Mouse (Mus musculus) midbrain, embryonic 13.5 days (tissue): ENCODE results near the gene Creg2. TPM values are rescaled to one million over a fixed set of nuclear protein-coding genes. Genes with fewer than 3 reads are reported as not detected.

Source experiments
- polyA plus RNA-seq: library from polyadenylated mRNA; unstranded; fragments of >200 nt; fragmentation: Nextera tagmentation; extraction: Ambion mirVana; gene quantifications from 2 replicates; pipeline ENCODE4 v1.2.1, GENCODE M21; 2015

Creg2 gene
- polyA plus RNA-seq, 1 experiment from 2014 or later: 3.7 TPM

Other genes starting within 250 kb of the Creg2 start
- 7.2 and 7.8 TPM in 2 replicates for gene Tbc1d8, start 172.7 kb downstream of the Creg2 start, polyA plus RNA-seq
- gene Cnot11, start 116.5 kb downstream of the Creg2 start, polyA plus RNA-seq: 13.4 and 16.4 TPM in 2 replicates
- 22.8 and 23.1 TPM in 2 replicates for gene Rnf149, start 74.1 kb downstream of the Creg2 start, polyA plus RNA-seq
- 0.13 and 0.28 TPM in 2 replicates for gene Rfx8, start 69.5 kb upstream of the Creg2 start, polyA plus RNA-seq
- not detected in 2 replicates for gene Gm3646, start 153.9 kb upstream of the Creg2 start, polyA plus RNA-seq
- gene Map4k4, start 249.4 kb upstream of the Creg2 start, polyA plus RNA-seq: 49.0 and 58.2 TPM in 2 replicates